Mouse (Mus musculus): Measurements from ENCODE around the gene Kif3a.
A peak's percentile ranks its signal among the peaks of the same experiment; 100 is the strongest.

DNA sequence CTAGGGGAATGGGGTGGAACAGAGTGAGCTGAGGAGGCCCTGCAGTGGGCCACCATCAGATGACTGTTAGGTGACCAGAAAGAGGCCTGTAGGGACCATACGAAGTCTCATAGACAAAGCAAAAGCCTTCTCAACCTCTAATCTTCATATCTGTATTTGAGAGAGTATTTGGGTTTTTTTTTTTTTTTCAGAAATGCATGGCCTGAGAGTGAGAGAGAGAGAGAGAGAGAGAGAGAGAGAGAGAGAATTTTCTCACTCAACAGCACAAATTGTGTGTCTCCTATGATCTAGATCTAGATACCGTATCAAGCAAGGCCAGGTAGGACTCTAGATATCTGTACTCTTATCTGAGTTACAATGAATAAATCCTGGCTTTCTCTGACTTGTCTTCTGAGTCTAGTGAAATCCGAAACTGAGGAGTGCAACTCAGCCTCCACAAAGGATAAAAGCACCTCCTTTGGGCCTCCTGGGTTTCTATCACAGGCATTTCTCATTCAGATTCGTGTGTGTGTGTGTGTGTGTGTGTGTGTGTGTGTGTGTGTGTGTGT is 50.5 kb downstream of the Kif3a start:
- TF ChIP-seq CHD2 (IDR thresholded peaks at IDR 0.05; ENCODE audit: low read length) = 0 out of 2 replicates have a peak, but pooled peaks have one; percentile 36
- TF ChIP-seq CTCF (conservative IDR thresholded peaks at IDR 0.05 in 1 of 2, IDR thresholded peaks at IDR 0.05 in 1 of 2; ENCODE audit: low read depth in 2 of 2, low read length in 2 of 2) = no peak
- no peak for TF ChIP-seq MXI1 (IDR thresholded peaks at IDR 0.05; ENCODE audit: low read depth, low read length)
- no peak for TF ChIP-seq POLR2AphosphoS2 (IDR thresholded peaks at IDR 0.05; ENCODE audit: low read depth, low read length)
- TF ChIP-seq KAT2A (IDR thresholded peaks at IDR 0.05; ENCODE audit: insufficient replicate concordance, low read length) = no peak
- TF ChIP-seq ETS1 (conservative IDR thresholded peaks at IDR 0.05; ENCODE audit: low read depth, low read length) = no peak
- no peak for TF ChIP-seq UBTF (IDR thresholded peaks at IDR 0.05; ENCODE audit: low read depth, low read length)
- TF ChIP-seq IRF4 (IDR thresholded peaks at IDR 0.05; ENCODE audit: low read depth, low read length) = no peak
- no peak for TF ChIP-seq CHD1 (IDR thresholded peaks at IDR 0.05; ENCODE audit: low read depth, low read length)
- TF ChIP-seq POLR2A (IDR thresholded peaks at IDR 0.05; ENCODE audit: low read depth, low read length) = no peak
- TF ChIP-seq MEF2A (IDR thresholded peaks at IDR 0.05; ENCODE audit: borderline replicate concordance, low read depth, low read length) = no peak
